Mouse (Mus musculus): Measurements from ENCODE around the gene Sh3bp1.

- TF ChIP-seq POLR2A (IDR thresholded peaks at IDR 0.05; ENCODE audit: control insufficient read depth, low read depth, low read length) (peak; percentile 64; the same call in 1 of the 2 replicates), CTCF (IDR thresholded peaks at IDR 0.05; ENCODE audit: control insufficient read depth, insufficient read depth, insufficient replicate concordance, low read depth, low read length) (no peak)
Observed at GRCm38 (mm10) chr15:78934784-78935320, 35.3 kb downstream of the Sh3bp1 start, which contains the start of gene Nol12.
